Mouse (Mus musculus) heart, postnatal 0 days (tissue): ENCODE data around the gene Hmox2. TPM values are rescaled to one million over a fixed set of nuclear protein-coding genes. Genes with fewer than 3 reads are reported as not detected.

ENCODE experiments used
- ATAC-seq: fragments of 200-750 bp; cut with Nextera tagmentation; 2 replicates; pipeline ENCODE4 v1.8.0; 2017; ENCODE audit warnings: low read depth, moderate number of reproducible peaks, moderate library complexity; ENCODE audit not compliant: insufficient read depth
- DNase-seq: peaks from one replicate; pipeline ENCODE4 v3.0.0-alpha.2; 2016; ENCODE audit warnings: low spot score
- H3K27ac ChIP-seq: fragments of 300-500 bp; sonication (generic); 2 replicates; pipeline ENCODE4 v1.5.1; 2014; ENCODE audit warnings: low read depth, mild to moderate bottlenecking
- H3K27me3 ChIP-seq: fragments of 300-500 bp; sonication (generic); 2 replicates; pipeline ENCODE4 v1.6.1; 2014; ENCODE audit warnings: low read length, mixed read lengths; ENCODE audit not compliant: control insufficient read depth, insufficient read depth
- H3K36me3 ChIP-seq: fragments of 300-500 bp; sonication (generic); replicated peaks from 2 replicates; pipeline ENCODE4 v1.6.1; 2014; ENCODE audit warnings: low read length, mixed read lengths; ENCODE audit not compliant: control insufficient read depth, insufficient read depth
- H3K4me1 ChIP-seq: fragments of 300-500 bp; sonication (generic); 2 replicates; pipeline ENCODE4 v1.6.1; 2014; ENCODE audit warnings: antibody characterized with exemption; ENCODE audit not compliant: control insufficient read depth, insufficient read depth
- H3K4me2 ChIP-seq: fragments of 300-500 bp; sonication (generic); 2 replicates; pipeline ENCODE4 v1.6.1; 2014; ENCODE audit warnings: low read depth, mild to moderate bottlenecking, low read length, moderate library complexity
- H3K4me3 ChIP-seq: fragments of 300-500 bp; sonication (generic); 2 replicates; pipeline ENCODE4 v1.5.1; 2014; ENCODE audit warnings: low read depth, low read length
- H3K9ac ChIP-seq: fragments of 300-500 bp; sonication (generic); replicated peaks from 2 replicates; pipeline ENCODE4 v1.6.1; 2014; ENCODE audit warnings: low read depth, low read length, mixed read lengths
- H3K9me3 ChIP-seq: fragments of 300-500 bp; sonication (generic); replicated peaks from 2 replicates; pipeline ENCODE4 v1.6.1; 2016; ENCODE audit warnings: low read length; ENCODE audit not compliant: control insufficient read depth
- CTCF ChIP-seq: IDR thresholded peaks from 2 replicates; pipeline ENCODE4 v1.5.1; 2016; ENCODE audit warnings: antibody characterized with exemption, control low read depth, low read depth
- EP300 ChIP-seq: IDR thresholded peaks from 2 replicates; pipeline ENCODE4 v1.6.1; 2016; ENCODE audit warnings: antibody characterized with exemption, low read depth
- WGBS: fragments of 180-500 bp; shearing (Covaris S2); extraction: QIAGEN DNeasy Blood & Tissue Kit; methylation state at CpG from one replicate; pipeline ENCODE4 v1.1.7; 2014; 5-methylcytosine and 5-hydroxymethylcytosine counted together
- polyA plus RNA-seq: library from polyadenylated mRNA; unstranded; fragments of >200 nt; fragmentation: Nextera tagmentation; extraction: Ambion mirVana; gene quantifications from 2 replicates; pipeline ENCODE4 v1.2.1, GENCODE M21; 2015
- total RNA-seq: library from RNA; depleted of rRNA; stranded (reverse); fragments of >200 nt; gene quantifications from 2 replicates; pipeline ENCODE4 v1.2.3, GENCODE M21; 2014; ENCODE audit warnings: low replicate concordance

Gene Hmox2
- total and polyA plus RNA-seq, 2 experiments from 2014 or later: 56.8 to 87.0 TPM

GRCm38 (mm10) chr16:4701211-4701610, 24.9 kb upstream of the Hmox2 start:
- Histone ChIP-seq H3K9me3 (no peaks in the 10 kb centered on the region), H3K9ac (no peak overlapping the region), H3K36me3 (peaks cover 95% of the 10 kb centered on the region), H3K27me3 (no peaks in the 10 kb centered on the region), H3K4me2 (no peak overlapping the region), H3K4me3 (no peak overlapping the region), H3K4me1 (no peaks in the 10 kb centered on the region), H3K27ac (no peak overlapping the region)
- DNase-seq: no peak
- no peak for TF ChIP-seq CTCF
- no peak for ATAC-seq
- WGBS: 95% methylated on average over 3 of the region's 3 CpGs

DNA sequence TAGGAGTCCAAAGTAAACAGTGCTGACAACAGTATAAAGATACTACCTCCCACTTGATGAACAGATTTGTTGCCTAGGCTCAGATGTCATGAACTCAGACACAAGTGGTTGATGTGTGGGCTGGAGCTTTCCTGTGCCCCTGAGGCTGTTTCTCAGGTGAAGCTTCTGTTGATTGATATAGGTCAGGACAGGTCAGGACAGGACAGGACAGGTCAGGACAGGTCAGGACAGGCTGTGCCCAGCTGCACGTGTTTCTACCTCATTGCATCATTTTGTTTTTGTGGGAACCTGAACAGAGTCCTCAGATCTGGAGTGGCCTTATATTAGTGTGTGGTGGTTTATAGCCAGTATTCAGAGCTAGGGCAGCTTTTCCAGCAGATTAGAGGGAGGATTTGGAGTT, 23.5 kb upstream of the Hmox2 start:
- DNase-seq (no peak), ATAC-seq (no peak)
- Histone ChIP-seq H3K36me3 (peaks cover 95% of the 10 kb centered on the region), H3K27ac (no peak overlapping the region), H3K4me3 (no peak overlapping the region), H3K4me2 (no peak overlapping the region), H3K27me3 (no peaks in the 10 kb centered on the region), H3K4me1 (no peaks in the 10 kb centered on the region), H3K9me3 (no peaks in the 10 kb centered on the region), H3K9ac (no peak overlapping the region)
- TF ChIP-seq EP300 (no peak), CTCF (no peak)
- 65% methylated on average over 1 of the region's 1 CpGs for WGBS

DNA sequence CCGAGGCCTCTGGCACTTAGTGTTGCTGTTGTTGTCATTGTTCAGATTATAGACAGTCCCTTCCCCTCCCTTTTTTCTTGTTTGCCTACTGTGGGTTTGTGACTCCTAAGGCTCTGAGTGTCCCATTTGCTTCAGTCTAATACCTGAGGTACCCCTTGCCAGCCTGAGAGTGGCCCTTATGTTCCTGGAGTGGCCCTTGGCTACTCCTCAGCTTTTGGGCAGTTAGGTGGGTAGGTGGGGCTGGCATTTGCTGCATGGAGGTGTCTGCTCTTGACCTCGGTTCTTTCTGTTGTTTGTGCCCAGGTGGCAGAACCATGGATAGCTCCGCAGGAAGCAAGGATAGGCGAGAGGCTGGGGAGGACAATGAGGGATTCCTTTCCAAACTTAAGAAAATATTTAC, 20.6 kb upstream of the Hmox2 start:
- TF ChIP-seq EP300: no peak
- TF ChIP-seq CTCF: no peak
- Histone ChIP-seq H3K27me3 (no peaks in the 10 kb centered on the region), H3K27ac (no peak overlapping the region), H3K9me3 (no peaks in the 10 kb centered on the region), H3K4me1 (no peaks in the 10 kb centered on the region), H3K4me3 (no peak overlapping the region), H3K4me2 (no peak overlapping the region), H3K36me3 (peaks cover 85% of the 10 kb centered on the region), H3K9ac (no peak overlapping the region)
- WGBS: 69% methylated on average over 4 of the region's 4 CpGs
- no peak for ATAC-seq
- DNase-seq: no peak

DNA sequence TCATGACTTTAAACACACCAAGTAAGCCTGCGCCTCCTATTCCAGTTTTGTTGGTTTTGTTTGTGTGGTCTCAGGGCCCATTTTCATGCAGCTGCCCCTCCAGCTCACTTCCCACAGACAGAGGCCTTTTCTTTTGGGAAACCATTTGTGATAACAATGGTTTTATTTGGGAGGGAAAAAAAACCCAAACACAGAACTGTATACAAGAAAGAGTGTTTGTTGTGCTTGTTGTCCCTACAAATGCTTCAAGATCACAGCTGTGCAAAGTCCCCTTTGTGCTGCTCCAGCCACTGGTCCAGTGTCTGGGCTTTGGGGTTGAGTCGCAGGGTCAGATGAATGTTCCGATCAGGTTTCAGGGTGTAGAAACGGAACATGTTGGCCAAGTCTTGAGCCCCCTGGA, 15.0 kb upstream of the Hmox2 start:
- H3K9ac ChIP-seq: no peak overlapping the region
- H3K4me1 ChIP-seq: no peaks in the 10 kb centered on the region
- H3K27ac ChIP-seq: no peak overlapping the region
- DNase-seq: no peak
- no peaks in the 10 kb centered on the region for H3K9me3 ChIP-seq
- peaks cover 44% of the 10 kb centered on the region for H3K36me3 ChIP-seq
- H3K4me2 ChIP-seq: no peak overlapping the region
- H3K4me3 ChIP-seq: no peak overlapping the region
- H3K27me3 ChIP-seq: no peaks in the 10 kb centered on the region
- 97% methylated on average over 4 of the region's 4 CpGs for WGBS
- no peak for ATAC-seq
- TF ChIP-seq CTCF (no peak), EP300 (no peak)

DNA sequence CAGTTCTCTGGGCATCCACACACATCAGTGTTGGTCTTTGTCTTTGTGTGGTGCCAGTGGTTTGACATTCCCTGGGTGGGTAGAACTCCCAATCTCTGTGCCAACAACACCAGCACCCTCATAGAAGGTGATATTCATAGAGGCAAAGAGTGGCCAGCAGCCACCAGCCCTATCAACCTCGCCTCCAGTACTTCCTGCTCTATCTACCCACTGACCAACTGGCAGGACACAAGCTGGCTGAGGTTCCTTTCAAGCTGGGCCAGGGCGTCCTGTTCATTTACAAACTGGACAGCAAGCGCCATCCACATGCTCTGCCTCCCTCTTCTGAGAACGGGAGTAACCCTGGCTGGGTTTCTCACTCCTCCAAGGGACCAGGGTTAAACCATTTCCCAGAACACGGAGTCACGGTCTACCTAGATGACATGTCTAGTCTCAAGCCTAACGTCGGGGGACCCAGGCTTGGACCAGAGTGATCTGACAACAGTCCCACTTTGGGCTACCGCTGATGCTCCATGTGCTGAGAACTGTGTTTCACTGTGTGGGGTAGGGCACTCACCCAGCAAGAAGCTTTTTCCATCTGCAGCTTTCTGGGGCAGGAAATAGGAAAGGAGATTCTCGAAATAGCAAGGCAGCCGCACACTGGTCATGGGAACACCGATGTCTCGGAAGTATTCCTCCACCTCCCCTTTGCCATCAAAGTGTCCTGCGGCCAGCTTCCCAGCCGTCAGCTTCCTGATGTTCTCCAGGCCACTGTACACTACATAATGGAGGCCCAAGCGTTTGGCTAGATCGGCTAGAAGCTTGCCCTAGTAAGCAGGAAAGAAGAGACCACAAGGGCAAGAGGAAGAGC, 12.1 kb upstream of the Hmox2 start:
- no peak for ATAC-seq
- peaks cover 15% of the 10 kb centered on the region; the same call in 1 of the 2 replicates for H3K36me3 ChIP-seq

DNA sequence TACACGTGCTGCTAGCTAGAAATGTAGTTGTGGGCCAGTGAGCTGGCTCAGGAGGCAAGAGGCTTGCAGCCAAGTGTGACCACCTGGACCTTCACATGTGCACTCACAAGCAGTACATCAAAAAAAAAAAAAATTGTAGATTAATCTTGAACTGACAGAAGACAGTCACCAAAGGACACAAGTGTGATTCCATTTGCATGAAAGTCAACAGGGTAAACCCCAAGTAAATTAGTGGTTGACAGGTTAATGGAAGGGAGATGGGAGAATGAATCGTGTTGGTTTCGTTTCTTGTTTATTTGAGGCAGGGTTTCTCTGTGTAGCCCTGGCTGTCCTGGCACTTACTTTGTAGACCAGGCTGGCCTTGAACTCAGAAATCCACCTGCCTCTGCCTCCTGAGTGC, 8.3 kb upstream of the Hmox2 start:
- Histone ChIP-seq H3K4me1 (no peaks in the 10 kb centered on the region; the same call in 1 of the 2 replicates), H3K27me3 (no peaks in the 10 kb centered on the region), H3K36me3 (0 out of 2 replicates have a peak, but pooled peaks cover 3% of the 10 kb centered on the region), H3K27ac (no peak overlapping the region), H3K4me2 (peak overlapping the region; percentile 77; the same call in 1 of the 2 replicates), H3K9me3 (no peaks in the 10 kb centered on the region), H3K4me3 (no peak overlapping the region; the same call in 1 of the 2 replicates), H3K9ac (no peak overlapping the region)
- no peak for TF ChIP-seq CTCF
- TF ChIP-seq EP300: no peak
- ATAC-seq (no peak), DNase-seq (no peak)
- WGBS: 78% methylated on average over 3 of the region's 3 CpGs

More for the DNA sequence above, 12.1 kb upstream of the Hmox2 start:
- Histone ChIP-seq H3K27me3 (no peaks in the 10 kb centered on the region), H3K4me2 (no peak overlapping the region), H3K9ac (no peak overlapping the region), H3K27ac (peak overlapping the region; percentile 19; the same call in 1 of the 2 replicates), H3K9me3 (no peaks in the 10 kb centered on the region), H3K4me3 (no peak overlapping the region), H3K4me1 (no peaks in the 10 kb centered on the region)
- WGBS: 75% methylated on average over 17 of the region's 17 CpGs
- TF ChIP-seq CTCF: no peak
- no peak for TF ChIP-seq EP300
- no peak for DNase-seq
